ENCODE assay signal across 18 mouse cellular contexts in the genomic region with DNA sequence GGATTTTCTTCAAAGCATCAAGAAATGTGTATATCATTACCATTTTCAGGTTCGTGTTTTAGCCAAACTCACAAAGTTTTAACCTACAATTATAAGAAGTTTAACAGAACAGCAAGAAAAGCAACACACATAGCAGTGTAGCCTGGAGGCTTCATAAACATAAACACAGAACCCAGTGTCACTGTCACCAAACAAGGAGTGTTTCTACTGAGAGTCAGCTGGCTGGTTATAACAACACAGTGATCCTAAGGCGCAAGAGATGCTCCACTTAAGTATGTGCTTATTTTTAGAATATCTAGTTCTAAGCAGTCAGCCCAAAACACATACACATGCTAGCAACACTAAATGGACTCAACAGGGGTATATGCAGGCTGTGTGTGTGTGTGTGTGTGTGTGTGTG.
DNase-seq lines count a peak whose midpoint lies in the region; ATAC-seq and TF ChIP-seq lines count a peak whose summit lies in the region.
"Had no signal": no experiment of that assay in that cellular context is flagged by ENCODE, and none has a peak within 500 bp of the region (broad histone marks: within the 10 kb centered on the region; RNA-seq: fewer than 3 reads in every experiment).

No protein-coding gene starts in this region.

- no peaks in the 10 kb centered on the region for H3K36me3 ChIP-seq in lung, embryonic 14.5 days (ENCODE audit: insufficient read depth)
- no peaks in the 10 kb centered on the region for H3K36me3 ChIP-seq in lung, embryonic 16.5 days (ENCODE audit: control insufficient read depth, insufficient read depth, low read length)
- H3K36me3 ChIP-seq: embryonic facial prominence, embryonic 10.5 days; embryonic facial prominence, embryonic 12.5 days; forebrain, embryonic 15.5 days had no signal

- TF ChIP-seq POLR2A in lung, adult 2 months (IDR thresholded peaks at IDR 0.05; ENCODE audit: borderline replicate concordance, extremely low read depth, low read depth, low read length): no peak

- 58% methylated on average over 2 of the region's 2 CpGs for WGBS in lung, embryonic 14.5 days
- WGBS in lung, embryonic 16.5 days: 73% methylated on average over 2 of the region's 2 CpGs
- 55% methylated on average over 2 of the region's 2 CpGs for whole genome bisulfite sequencing in lung, adult 2 months

- no peaks in the 10 kb centered on the region for H3K27me3 ChIP-seq in lung, embryonic 14.5 days (ENCODE audit: insufficient read depth, low read length)
- no peaks in the 10 kb centered on the region for H3K27me3 ChIP-seq in lung, embryonic 16.5 days (ENCODE audit: control insufficient read depth, insufficient read depth, low read depth, low read length)
- H3K27me3 ChIP-seq: embryonic facial prominence, embryonic 12.5 days; forebrain, embryonic 13.5 days; forebrain, embryonic 15.5 days had no signal

- H3K9ac ChIP-seq in lung, embryonic 14.5 days: no peak overlapping the region
- no peak overlapping the region for H3K9ac ChIP-seq in lung, embryonic 16.5 days (ENCODE audit: low read length)
- H3K9ac ChIP-seq: embryonic facial prominence, embryonic 12.5 days; forebrain, embryonic 13.5 days; forebrain, embryonic 15.5 days had no signal

- H3K9me3 ChIP-seq in lung, embryonic 14.5 days (ENCODE audit: low read depth, low read length): no peaks in the 10 kb centered on the region
- H3K9me3 ChIP-seq in lung, embryonic 16.5 days (ENCODE audit: control insufficient read depth, low read length): no peaks in the 10 kb centered on the region
- H3K9me3 ChIP-seq: embryonic facial prominence, embryonic 10.5 days; embryonic facial prominence, embryonic 12.5 days; forebrain, embryonic 13.5 days; forebrain, embryonic 15.5 days had no signal

- TF ChIP-seq CTCF in lung, embryonic 14.5 days (IDR thresholded peaks at IDR 0.05; ENCODE audit: low read depth): no peak
- TF ChIP-seq CTCF in lung, adult 2 months (IDR thresholded peaks at IDR 0.05; ENCODE audit: insufficient read depth, low read length): no peak

- peak; percentile 74 for ATAC-seq in lung, embryonic 14.5 days (ENCODE audit: insufficient read depth)
- ATAC-seq in lung, embryonic 16.5 days (ENCODE audit: low read depth): peak; percentile 65
- no peak for ATAC-seq in megakaryocyte progenitor cell, adult 5-6 weeks (replicated peaks; ENCODE audit: poor library complexity)
- ATAC-seq: forebrain, embryonic 13.5 days; forebrain, embryonic 15.5 days had no signal

- H3K27ac ChIP-seq in lung, embryonic 14.5 days (ENCODE audit: low read depth): no peak overlapping the region
- H3K27ac ChIP-seq in lung, embryonic 16.5 days (ENCODE audit: low read length): no peak overlapping the region
- H3K27ac ChIP-seq: embryonic facial prominence, embryonic 10.5 days; embryonic facial prominence, embryonic 12.5 days; forebrain, embryonic 13.5 days; forebrain, embryonic 15.5 days had no signal

- peak; percentile 50 for DNase-seq in lung, embryonic 14.5 days
- DNase-seq in lung, postnatal 36 days: no peak
- DNase-seq in lung, adult 2 months: no peak
- DNase-seq in brain, adult 2 months (ENCODE audit: low read depth, low spot score): peak; percentile 1
- DNase-seq: adrenal gland, adult 2 months; adrenal gland, postnatal 10 days; adrenal gland, postnatal 25 days; cerebellum, adult 11-12 months; cerebellum, adult 2 months; cerebellum, adult 9-10 months; cerebellum, postnatal 10 days; cerebellum, postnatal 25 days had no signal

- H3K4me3 ChIP-seq in lung, embryonic 14.5 days (ENCODE audit: low read depth, low read length): no peak overlapping the region
- no peak overlapping the region for H3K4me3 ChIP-seq in lung, embryonic 16.5 days (ENCODE audit: low read length)
- no peak overlapping the region for H3K4me3 ChIP-seq in lung, adult 2 months (replicated peaks; ENCODE audit: extremely low read depth, low read depth, low read length)
- H3K4me3 ChIP-seq: embryonic facial prominence, embryonic 10.5 days; embryonic facial prominence, embryonic 12.5 days; forebrain, embryonic 13.5 days; forebrain, embryonic 15.5 days had no signal

- no peaks in the 10 kb centered on the region for H3K4me1 ChIP-seq in lung, embryonic 14.5 days (ENCODE audit: insufficient read depth)
- H3K4me1 ChIP-seq in lung, embryonic 16.5 days (replicated peaks; ENCODE audit: control insufficient read depth, insufficient read depth, low read length): no peaks in the 10 kb centered on the region
- H3K4me1 ChIP-seq in lung, adult 2 months (ENCODE audit: control insufficient read depth, insufficient read depth, low read length): no peaks in the 10 kb centered on the region
- H3K4me1 ChIP-seq: embryonic facial prominence, embryonic 10.5 days; embryonic facial prominence, embryonic 12.5 days; forebrain, embryonic 13.5 days; forebrain, embryonic 15.5 days had no signal

- no peak overlapping the region for H3K4me2 ChIP-seq in lung, embryonic 14.5 days
- H3K4me2 ChIP-seq in lung, embryonic 16.5 days (ENCODE audit: low read depth, low read length): no peak overlapping the region
- H3K4me2 ChIP-seq: embryonic facial prominence, embryonic 12.5 days; forebrain, embryonic 13.5 days; forebrain, embryonic 15.5 days had no signal

Comparison
In these comparisons a context has a peak if more than half of its experiments do, and no peak if none do; other contexts are left out.
1. DNase-seq: peak in lung, embryonic 14.5 days (single experiment) and brain, adult 2 months (single experiment); none in lung, postnatal 36 days (single experiment) and lung, adult 2 months (single experiment).